Mouse (Mus musculus) adrenal gland (tissue): ENCODE results near the gene Ccdc57.

Source experiments
- intact Hi-C: fragments of 180-260 bp; cut with DNase I; formaldehyde crosslinking; loops from one replicate; pipeline ENCODE4 v1.15.1; 2025

Gene Ccdc57

GRCm38 (mm10) chr11:120789355-120789754, 143.3 kb downstream of the Ccdc57 start:
- intact Hi-C loops: loop anchor here (10.0 kb wide), 1 partner anchor 295 kb away; the partner anchor contains the start of gene Slc25a10

GRCm38 (mm10) chr11:120788460-120788859, 144.2 kb downstream of the Ccdc57 start:
- intact Hi-C loops: loop anchor here (10.0 kb wide), 1 partner anchor 294 kb away; the partner anchor contains the start of gene Slc25a10

GRCm38 (mm10) chr11:120785145-120785544, 147.5 kb downstream of the Ccdc57 start:
- intact Hi-C loops: loop anchor here (10.0 kb wide), 1 partner anchor 290 kb away; the partner anchor contains the start of gene Slc25a10

- intact Hi-C loops: loop anchor here (10.0 kb wide), 1 partner anchor 289 kb away; the partner anchor contains the start of gene Slc25a10
These were observed 148.4 kb downstream of the Ccdc57 start, which contains the start of the genes Rfng and Gps1 for GRCm38 (mm10) chr11:120784064-120784791. TSS of gene Rfng (minus strand) at chr11:120784207. TSS of gene Gps1 (plus strand) at chr11:120784272.

GRCm38 (mm10) chr11:120783426-120784063, 149.1 kb downstream of the Ccdc57 start:
- intact Hi-C loops: loop anchor here (10.0 kb wide), 1 partner anchor 289 kb away; the partner anchor contains the start of gene Slc25a10

GRCm38 (mm10) chr11:120781361-120781760, 151.3 kb downstream of the Ccdc57 start:
- intact Hi-C loops: loop anchor here (10.0 kb wide), 1 partner anchor 287 kb away; the partner anchor contains the start of gene Slc25a10

- intact Hi-C loops: loop anchor here (5.0 to 10.0 kb wide), 2 partner anchors 123 to 285 kb away; partner anchors contain the start of gene Slc25a10
These were observed 152.8 kb downstream of the Ccdc57 start for GRCm38 (mm10) chr11:120779876-120780275.

- intact Hi-C loops: loop anchor here (5.0 kb wide), 1 partner anchor 120 kb away; no protein-coding TSS in a partner anchor
These were observed 155.5 kb downstream of the Ccdc57 start for GRCm38 (mm10) chr11:120777123-120777522.
